Mouse (Mus musculus) hindbrain, embryonic 16.5 days (tissue): ENCODE results near the gene Rin3. TPM values are rescaled to one million over a fixed set of nuclear protein-coding genes. Genes with fewer than 3 reads are reported as not detected.

Source experiments
- ATAC-seq: fragments of 200-750 bp; cut with Nextera tagmentation; 2 replicates; pipeline ENCODE4 v1.8.0; 2017; ENCODE audit warnings: moderate TSS enrichment, moderate library complexity
- H3K27ac ChIP-seq: fragments of 300-500 bp; sonication (generic); 2 replicates; pipeline ENCODE4 v1.5.1; 2014; ENCODE audit warnings: low read depth, mild to moderate bottlenecking, control low read depth, low read length, moderate library complexity
- H3K27me3 ChIP-seq: fragments of 300-500 bp; sonication (generic); replicated peaks from 2 replicates; pipeline ENCODE4 v1.6.1; 2014; ENCODE audit warnings: low read length; ENCODE audit not compliant: control insufficient read depth, insufficient read depth
- H3K36me3 ChIP-seq: fragments of 300-500 bp; sonication (generic); 2 replicates; pipeline ENCODE4 v1.6.1; 2014; ENCODE audit warnings: mild to moderate bottlenecking, low read length, moderate library complexity, mixed read lengths; ENCODE audit not compliant: control insufficient read depth, insufficient read depth
- H3K4me1 ChIP-seq: fragments of 300-500 bp; sonication (generic); 2 replicates; pipeline ENCODE4 v1.6.1; 2014; ENCODE audit warnings: low read depth, low read length; ENCODE audit not compliant: control insufficient read depth, insufficient read depth
- H3K4me2 ChIP-seq: fragments of 300-500 bp; sonication (generic); 2 replicates; pipeline ENCODE4 v1.6.1; 2014; ENCODE audit warnings: mild to moderate bottlenecking, low read length, control low read depth, moderate library complexity
- H3K4me3 ChIP-seq: fragments of 300-500 bp; sonication (generic); 2 replicates; pipeline ENCODE4 v1.5.1; 2014; ENCODE audit warnings: mild to moderate bottlenecking, low read length, control low read depth, moderate library complexity
- H3K9ac ChIP-seq: fragments of 300-500 bp; sonication (generic); 2 replicates; pipeline ENCODE4 v1.6.1; 2014; ENCODE audit warnings: low read depth, mild to moderate bottlenecking, control low read depth, low read length, moderate library complexity
- H3K9me3 ChIP-seq: fragments of 300-500 bp; sonication (generic); 2 replicates; pipeline ENCODE4 v1.6.1; 2014; ENCODE audit warnings: mild to moderate bottlenecking, low read length, moderate library complexity; ENCODE audit not compliant: control insufficient read depth
- WGBS: fragments of 180-500 bp; shearing (Covaris S2); extraction: QIAGEN DNeasy Blood & Tissue Kit; methylation state at CpG from one replicate; pipeline ENCODE4 v1.1.7; 2014; 5-methylcytosine and 5-hydroxymethylcytosine counted together
- polyA plus RNA-seq: library from polyadenylated mRNA; unstranded; fragments of >200 nt; fragmentation: Nextera tagmentation; extraction: Ambion mirVana; gene quantifications from 2 replicates; pipeline ENCODE4 v1.2.1, GENCODE M21; 2015

Gene Rin3
- polyA plus RNA-seq, 1 experiment from 2014 or later = 2.6 TPM

- Histone ChIP-seq H3K4me1 (no peaks in the 10 kb centered on the region; the same call in 1 of the 2 replicates), H3K4me3 (no peak overlapping the region), H3K9me3 (no peaks in the 10 kb centered on the region), H3K27me3 (no peaks in the 10 kb centered on the region), H3K27ac (no peak overlapping the region), H3K36me3 (no peaks in the 10 kb centered on the region), H3K9ac (no peak overlapping the region), H3K4me2 (no peak overlapping the region)
- WGBS = 88% methylated on average over 12 of the region's 12 CpGs
- no peak for ATAC-seq
These were observed 149.4 kb downstream of the Rin3 start for GRCm38 (mm10) chr12:102432238-102432637.

GRCm38 (mm10) chr12:102434107-102434506, 151.3 kb downstream of the Rin3 start:
- H3K27me3 ChIP-seq = no peaks in the 10 kb centered on the region
- no peaks in the 10 kb centered on the region for H3K36me3 ChIP-seq
- no peak overlapping the region for H3K9ac ChIP-seq
- no peaks in the 10 kb centered on the region for H3K9me3 ChIP-seq
- H3K4me3 ChIP-seq = no peak overlapping the region
- 90% methylated on average over 4 of the region's 4 CpGs for WGBS
- no peak for ATAC-seq
- H3K27ac ChIP-seq = no peak overlapping the region
- peaks cover 10% of the 10 kb centered on the region for H3K4me1 ChIP-seq
- H3K4me2 ChIP-seq = no peak overlapping the region

- Histone ChIP-seq H3K27ac (no peak overlapping the region), H3K4me3 (no peak overlapping the region), H3K27me3 (no peaks in the 10 kb centered on the region), H3K4me1 (peaks cover 10% of the 10 kb centered on the region), H3K9ac (no peak overlapping the region), H3K36me3 (no peaks in the 10 kb centered on the region), H3K4me2 (no peak overlapping the region; the same call in 1 of the 2 replicates), H3K9me3 (no peaks in the 10 kb centered on the region)
- no peak for ATAC-seq
- 71% methylated on average over 10 of the region's 10 CpGs for WGBS
These were observed 154.2 kb downstream of the Rin3 start for GRCm38 (mm10) chr12:102436939-102437526.

GRCm38 (mm10) chr12:102437952-102438351, 155.1 kb downstream of the Rin3 start:
- no peak overlapping the region for H3K4me3 ChIP-seq
- WGBS = 76% methylated on average over 5 of the region's 5 CpGs
- H3K9me3 ChIP-seq = no peaks in the 10 kb centered on the region
- H3K36me3 ChIP-seq = no peaks in the 10 kb centered on the region
- H3K9ac ChIP-seq = no peak overlapping the region; the same call in none of the 2 replicates
- H3K4me2 ChIP-seq = peak overlapping the region; percentile 75
- no peak for ATAC-seq
- peaks cover 10% of the 10 kb centered on the region for H3K4me1 ChIP-seq
- no peak overlapping the region for H3K27ac ChIP-seq
- H3K27me3 ChIP-seq = no peaks in the 10 kb centered on the region

- Histone ChIP-seq H3K9me3 (no peaks in the 10 kb centered on the region), H3K4me2 (peak overlapping the region; percentile 75), H3K4me3 (peak overlapping the region; percentile 78), H3K4me1 (peaks cover 10% of the 10 kb centered on the region), H3K9ac (peak overlapping the region; percentile 81), H3K36me3 (no peaks in the 10 kb centered on the region), H3K27me3 (no peaks in the 10 kb centered on the region), H3K27ac (peak overlapping the region; percentile 87)
- peak; percentile 62 for ATAC-seq
- 2% methylated on average over 20 of the region's 20 CpGs for WGBS
These were observed 156.3 kb downstream of the Rin3 start for GRCm38 (mm10) chr12:102438983-102439631.

GRCm38 (mm10) chr12:102439632-102440023, 156.8 kb downstream of the Rin3 start, which contains the start of gene Lgmn:
Lgmn (minus strand) TSS chr12:102439813.
- Histone ChIP-seq H3K9me3 (no peaks in the 10 kb centered on the region), H3K4me1 (peaks cover 10% of the 10 kb centered on the region), H3K4me3 (peak within 1 kb of the TSS; percentile 78), H3K27me3 (no peaks in the 10 kb centered on the region), H3K9ac (peak within 1 kb of the TSS; percentile 81), H3K27ac (peak within 1 kb of the TSS; percentile 87), H3K4me2 (peak within 1 kb of the TSS; percentile 75), H3K36me3 (no peaks in the 10 kb centered on the region)
- peak; percentile 100 for ATAC-seq
- WGBS = 0% methylated on average over 28 of the region's 28 CpGs

Other genes with a start within 250 kb of the Rin3 start
- 2.2 and 3.1 TPM in 2 replicates for gene Slc24a4, start 154.3 kb upstream of the Rin3 start, polyA plus RNA-seq
- gene Lgmn, start 156.8 kb downstream of the Rin3 start, polyA plus RNA-seq = 127 and 141 TPM in 2 replicates
- 24.7 and 28.9 TPM in 2 replicates for gene Golga5, start 186.1 kb downstream of the Rin3 start, polyA plus RNA-seq